Mouse (Mus musculus) intestine, embryonic 16.5 days (tissue): ENCODE results near the gene Fa2h. TPM values are rescaled to one million over a fixed set of nuclear protein-coding genes. Genes with fewer than 3 reads are reported as not detected.
A peak's percentile ranks its signal among the peaks of the same experiment; 100 is the strongest.
"Not testable (repeated sequence)": the region's sequence is repeated elsewhere in the genome, so short reads cannot be mapped to it uniquely, and the experiment has no call there.

ENCODE experiments used
- ATAC-seq: fragments of 200-750 bp; cut with Nextera tagmentation; 2 replicates; pipeline ENCODE4 v1.8.0; 2017; ENCODE audit warnings: moderate TSS enrichment, moderate library complexity
- H3K27ac ChIP-seq: fragments of 300-500 bp; sonication (generic); 2 replicates; pipeline ENCODE4 v1.5.1; 2014; ENCODE audit warnings: mild to moderate bottlenecking, low read length
- H3K27me3 ChIP-seq: fragments of 300-500 bp; sonication (generic); replicated peaks from 2 replicates; pipeline ENCODE4 v1.6.1; 2014; ENCODE audit warnings: low read length, control low read depth, mixed read lengths; ENCODE audit not compliant: control insufficient read depth, insufficient read depth
- H3K36me3 ChIP-seq: fragments of 300-500 bp; sonication (generic); 2 replicates; pipeline ENCODE4 v1.6.1; 2014; ENCODE audit warnings: low read length, control low read depth; ENCODE audit not compliant: control insufficient read depth, insufficient read depth
- H3K4me1 ChIP-seq: fragments of 300-500 bp; sonication (generic); 2 replicates; pipeline ENCODE4 v1.6.1; 2014; ENCODE audit warnings: low read length, control low read depth, mixed read lengths; ENCODE audit not compliant: control insufficient read depth, insufficient read depth
- H3K4me2 ChIP-seq: fragments of 300-500 bp; sonication (generic); 2 replicates; pipeline ENCODE4 v1.6.1; 2014; ENCODE audit warnings: low read depth, low read length, control low read depth
- H3K4me3 ChIP-seq: fragments of 300-500 bp; sonication (generic); 2 replicates; pipeline ENCODE4 v1.5.1; 2014; ENCODE audit warnings: mild to moderate bottlenecking, low read length
- H3K9ac ChIP-seq: fragments of 300-500 bp; sonication (generic); 2 replicates; pipeline ENCODE4 v1.6.1; 2014; ENCODE audit warnings: low read depth, low read length
- H3K9me3 ChIP-seq: fragments of 300-500 bp; sonication (generic); 2 replicates; pipeline ENCODE4 v1.6.1; 2016; ENCODE audit warnings: low read length, control low read depth; ENCODE audit not compliant: control insufficient read depth
- WGBS: fragments of 180-500 bp; shearing (Covaris S2); extraction: QIAGEN DNeasy Blood & Tissue Kit; methylation state at CpG from one replicate; pipeline ENCODE4 v1.1.7; 2014; 5-methylcytosine and 5-hydroxymethylcytosine counted together
- polyA plus RNA-seq: library from polyadenylated mRNA; unstranded; fragments of >200 nt; fragmentation: Nextera tagmentation; extraction: Ambion mirVana; gene quantifications from 2 replicates; pipeline ENCODE4 v1.2.1, GENCODE M21; 2015

Fa2h gene
- polyA plus RNA-seq, 1 experiment from 2014 or later, result 0.91 TPM

GRCm38 (mm10) chr8:111343225-111343624 lies 50.4 kb downstream of the Fa2h start:
- no peaks in the 10 kb centered on the region for H3K9me3 ChIP-seq
- no peaks in the 10 kb centered on the region for H3K4me1 ChIP-seq
- H3K4me2 ChIP-seq, result no peak overlapping the region
- H3K4me3 ChIP-seq, result no peak overlapping the region
- no peaks in the 10 kb centered on the region; the same call in 1 of the 2 replicates for H3K27me3 ChIP-seq
- 5% methylated on average over 5 of the region's 5 CpGs for WGBS
- H3K36me3 ChIP-seq, result no peaks in the 10 kb centered on the region
- H3K9ac ChIP-seq, result no peak overlapping the region
- H3K27ac ChIP-seq, result no peak overlapping the region
- ATAC-seq, result peak; percentile 72

- no peak overlapping the region for H3K9ac ChIP-seq
- no peak overlapping the region for H3K4me3 ChIP-seq
- no peak overlapping the region for H3K27ac ChIP-seq
- 0 out of 2 replicates have a peak, but pooled peaks cover 2% of the 10 kb centered on the region for H3K4me1 ChIP-seq
- no peak overlapping the region for H3K4me2 ChIP-seq
- WGBS, result 68% methylated on average over 3 of the region's 3 CpGs
- no peaks in the 10 kb centered on the region for H3K9me3 ChIP-seq
- no peaks in the 10 kb centered on the region for H3K36me3 ChIP-seq
- no peaks in the 10 kb centered on the region; the same call in 1 of the 2 replicates for H3K27me3 ChIP-seq
- no peak for ATAC-seq
Measured at GRCm38 (mm10) chr8:111340186-111340585, 53.4 kb downstream of the Fa2h start.

GRCm38 (mm10) chr8:111338370-111339208 lies 55.0 kb downstream of the Fa2h start:
- peak overlapping the region; percentile 84 for H3K4me2 ChIP-seq
- H3K4me1 ChIP-seq, result 0 out of 2 replicates have a peak, but pooled peaks cover 2% of the 10 kb centered on the region
- peak overlapping the region; percentile 57 for H3K4me3 ChIP-seq
- no peaks in the 10 kb centered on the region for H3K9me3 ChIP-seq
- WGBS, result 41% methylated on average over 12 of the region's 12 CpGs
- no peaks in the 10 kb centered on the region for H3K36me3 ChIP-seq
- no peaks in the 10 kb centered on the region; the same call in 1 of the 2 replicates for H3K27me3 ChIP-seq
- no peak overlapping the region for H3K27ac ChIP-seq
- no peak overlapping the region for H3K9ac ChIP-seq
- no peak for ATAC-seq

GRCm38 (mm10) chr8:111337890-111338347 lies 55.7 kb downstream of the Fa2h start, which contains the start of gene Mlkl:
TSS of gene Mlkl (minus strand) at chr8:111338177.
- 0 out of 2 replicates have a peak, but pooled peaks cover 2% of the 10 kb centered on the region for H3K4me1 ChIP-seq
- no peaks in the 10 kb centered on the region; the same call in 1 of the 2 replicates for H3K27me3 ChIP-seq
- under 1% methylated on average over 29 of the region's 29 CpGs for WGBS
- H3K9me3 ChIP-seq, result no peaks in the 10 kb centered on the region
- H3K4me2 ChIP-seq, result peak within 1 kb of the TSS; percentile 84
- peak; percentile 68 for ATAC-seq
- peak within 1 kb of the TSS; percentile 57 for H3K4me3 ChIP-seq
- H3K36me3 ChIP-seq, result no peaks in the 10 kb centered on the region
- H3K9ac ChIP-seq, result peak within 1 kb of the TSS; percentile 64
- no peak within 1 kb of the TSS for H3K27ac ChIP-seq

DNA sequence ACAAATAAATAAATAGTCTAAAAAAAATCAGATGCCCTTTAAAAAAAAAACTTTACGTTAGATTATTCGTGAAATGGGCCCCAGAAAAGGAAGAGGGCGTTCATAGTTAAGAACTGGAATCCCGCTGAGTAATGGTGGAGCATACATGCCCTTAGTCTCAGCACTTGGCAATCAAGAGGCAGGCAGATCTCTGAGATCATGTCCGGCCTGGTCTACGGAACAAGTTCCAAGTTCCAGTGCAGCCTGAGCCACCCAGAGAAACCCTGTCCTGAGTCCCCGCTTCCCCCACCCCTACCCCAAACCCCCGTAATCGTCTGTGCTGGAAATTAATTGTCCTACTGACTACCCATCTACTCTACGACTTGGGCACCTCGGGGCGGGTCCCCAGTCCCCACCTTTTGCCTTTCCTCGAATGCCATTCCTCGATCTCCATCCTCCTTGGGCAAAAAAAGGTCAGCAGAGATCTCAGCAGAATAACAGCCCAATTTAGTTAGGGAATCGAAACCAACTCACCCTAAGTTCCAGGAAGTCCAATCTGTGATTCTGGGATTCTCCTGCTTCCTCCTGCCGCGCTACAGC lies 56.2 kb downstream of the Fa2h start:
- Histone ChIP-seq H3K4me1 (0 out of 2 replicates have a peak, but pooled peaks cover 2% of the 10 kb centered on the region), H3K4me3 (peak overlapping the region; percentile 57), H3K27ac (no peak overlapping the region), H3K4me2 (peak overlapping the region; percentile 84), H3K9ac (peak overlapping the region; percentile 64), H3K27me3 (no peaks in the 10 kb centered on the region; the same call in 1 of the 2 replicates), H3K9me3 (no peaks in the 10 kb centered on the region), H3K36me3 (no peaks in the 10 kb centered on the region)
- 29% methylated on average over 17 of the region's 17 CpGs for WGBS
- ATAC-seq, result no peak

DNA sequence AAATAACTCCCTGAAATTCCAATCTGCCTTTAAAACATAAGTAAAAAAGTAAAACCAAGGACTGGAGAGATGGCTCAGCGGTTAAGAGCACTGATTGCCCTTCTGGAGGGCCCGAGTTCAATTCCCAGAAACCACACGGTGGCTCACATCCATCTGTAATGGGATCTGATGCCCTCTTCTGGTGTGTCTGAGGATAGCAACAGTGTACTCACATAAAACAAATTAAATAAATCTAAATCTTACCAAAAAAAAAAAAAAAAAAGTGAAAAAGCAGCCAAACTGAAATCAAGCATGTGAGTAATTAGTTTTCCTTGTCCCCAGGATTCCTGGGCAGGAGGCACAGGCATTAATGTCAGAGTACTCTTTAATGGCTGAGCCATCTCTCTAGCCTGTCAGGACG lies 56.9 kb downstream of the Fa2h start:
- no peak overlapping the region for H3K4me3 ChIP-seq
- H3K4me2 ChIP-seq, result peak overlapping the region; percentile 84; the same call in 1 of the 2 replicates
- no peaks in the 10 kb centered on the region for H3K9me3 ChIP-seq
- WGBS, result 83% methylated on average over 4 of the region's 4 CpGs
- H3K27ac ChIP-seq, result no peak overlapping the region
- H3K36me3 ChIP-seq, result no peaks in the 10 kb centered on the region
- H3K27me3 ChIP-seq, result no peaks in the 10 kb centered on the region; the same call in 1 of the 2 replicates
- H3K4me1 ChIP-seq, result 0 out of 2 replicates have a peak, but pooled peaks cover 2% of the 10 kb centered on the region
- no peak overlapping the region for H3K9ac ChIP-seq
- no peak for ATAC-seq

DNA sequence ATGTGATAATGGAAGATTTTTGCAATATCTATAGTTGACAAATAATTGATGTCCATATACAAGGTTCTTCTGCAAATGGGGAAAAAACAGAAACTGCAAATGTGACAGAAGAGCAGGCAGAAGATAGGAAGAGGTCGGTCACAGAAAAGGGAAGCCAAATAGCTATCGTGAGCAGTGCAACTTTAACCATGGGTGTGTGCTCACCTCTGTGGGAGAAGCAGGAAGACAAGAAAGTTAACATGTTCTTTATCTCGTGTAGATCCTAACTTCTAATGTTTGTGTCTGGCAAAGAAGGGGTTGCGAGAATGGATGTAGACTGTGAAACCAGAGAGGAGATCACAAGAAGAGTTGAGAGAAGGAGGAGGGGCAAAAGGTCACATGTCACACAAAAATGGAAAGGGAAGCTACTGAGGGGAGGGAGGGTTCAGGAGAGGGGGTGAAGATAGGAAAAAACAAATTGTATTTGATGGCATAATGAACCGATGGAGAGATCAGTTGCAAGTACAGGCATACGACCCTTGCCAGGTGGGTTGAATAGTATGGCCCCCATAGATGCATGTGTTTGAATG lies 68.3 kb downstream of the Fa2h start:
- no peak for ATAC-seq
- Histone ChIP-seq H3K9me3 (no peaks in the 10 kb centered on the region), H3K4me3 (no peak overlapping the region), H3K4me1 (no peaks in the 10 kb centered on the region), H3K4me2 (no peak overlapping the region), H3K9ac (no peak overlapping the region), H3K27ac (no peak overlapping the region), H3K36me3 (no peaks in the 10 kb centered on the region), H3K27me3 (no peaks in the 10 kb centered on the region)
- WGBS, result 77% methylated on average over 6 of the region's 6 CpGs

- Histone ChIP-seq H3K4me3 (no peak overlapping the region), H3K9me3 (no peaks in the 10 kb centered on the region), H3K4me2 (no peak overlapping the region), H3K27ac (no peak overlapping the region), H3K36me3 (no peaks in the 10 kb centered on the region), H3K4me1 (no peaks in the 10 kb centered on the region), H3K9ac (no peak overlapping the region), H3K27me3 (no peaks in the 10 kb centered on the region)
- WGBS, result 82% methylated on average over 12 of the region's 12 CpGs
- ATAC-seq, result no peak
Measured at GRCm38 (mm10) chr8:111314729-111315128, 78.9 kb downstream of the Fa2h start.

GRCm38 (mm10) chr8:111313961-111314360 lies 79.7 kb downstream of the Fa2h start:
- not testable (repeated sequence) for H3K4me2 ChIP-seq, H3K9ac ChIP-seq, H3K27me3 ChIP-seq, H3K27ac ChIP-seq, ATAC-seq, H3K36me3 ChIP-seq, H3K4me1 ChIP-seq, H3K4me3 ChIP-seq, H3K9me3 ChIP-seq
- 95% methylated on average over 6 of the region's 6 CpGs for WGBS
